Mouse (Mus musculus): Measurements from ENCODE around the gene Rtbdn. TPM values are rescaled to one million over a fixed set of nuclear protein-coding genes. Genes with fewer than 3 reads are reported as not detected.

Rtbdn gene
- polyA plus RNA-seq, 1 experiment from 2014 or later = 0.31 TPM

GRCm38 (mm10) chr8:84977435-84978247 lies 30.9 kb downstream of the Rtbdn start:
- Histone ChIP-seq H3K36me3 (0 out of 2 replicates have a peak, but pooled peaks cover 5% of the 10 kb centered on the region), H3K9me3 (no peaks in the 10 kb centered on the region), H3K27ac (peak overlapping the region; percentile 90), H3K9ac (peak overlapping the region; percentile 67), H3K4me3 (replicated peaks) (peak overlapping the region; percentile 58), H3K4me1 (replicated peaks) (peaks cover 61% of the 10 kb centered on the region), H3K27me3 (replicated peaks) (no peaks in the 10 kb centered on the region), H3K4me2 (replicated peaks) (peak overlapping the region; percentile 89)
- ATAC-seq = no peak
- under 1% methylated on average over 70 of the region's 70 CpGs for WGBS

- peak within 1 kb of the TSS; percentile 89 for H3K4me2 ChIP-seq (replicated peaks)
- ATAC-seq = peak; percentile 67
- H3K27me3 ChIP-seq (replicated peaks) = no peaks in the 10 kb centered on the region
- under 1% methylated on average over 63 of the region's 63 CpGs for WGBS
- 0 out of 2 replicates have a peak, but pooled peaks cover under 1% of the 10 kb centered on the region for H3K36me3 ChIP-seq
- peak within 1 kb of the TSS; percentile 58 for H3K4me3 ChIP-seq (replicated peaks)
- peak within 1 kb of the TSS; percentile 90 for H3K27ac ChIP-seq
- H3K9me3 ChIP-seq = no peaks in the 10 kb centered on the region
- peak within 1 kb of the TSS; percentile 67 for H3K9ac ChIP-seq
- H3K4me1 ChIP-seq (replicated peaks) = peaks cover 63% of the 10 kb centered on the region
These were observed 31.6 kb downstream of the Rtbdn start, which contains the start of gene Junb for GRCm38 (mm10) chr8:84978248-84978940. Gene Junb (minus strand): TSS chr8:84978718.

DNA sequence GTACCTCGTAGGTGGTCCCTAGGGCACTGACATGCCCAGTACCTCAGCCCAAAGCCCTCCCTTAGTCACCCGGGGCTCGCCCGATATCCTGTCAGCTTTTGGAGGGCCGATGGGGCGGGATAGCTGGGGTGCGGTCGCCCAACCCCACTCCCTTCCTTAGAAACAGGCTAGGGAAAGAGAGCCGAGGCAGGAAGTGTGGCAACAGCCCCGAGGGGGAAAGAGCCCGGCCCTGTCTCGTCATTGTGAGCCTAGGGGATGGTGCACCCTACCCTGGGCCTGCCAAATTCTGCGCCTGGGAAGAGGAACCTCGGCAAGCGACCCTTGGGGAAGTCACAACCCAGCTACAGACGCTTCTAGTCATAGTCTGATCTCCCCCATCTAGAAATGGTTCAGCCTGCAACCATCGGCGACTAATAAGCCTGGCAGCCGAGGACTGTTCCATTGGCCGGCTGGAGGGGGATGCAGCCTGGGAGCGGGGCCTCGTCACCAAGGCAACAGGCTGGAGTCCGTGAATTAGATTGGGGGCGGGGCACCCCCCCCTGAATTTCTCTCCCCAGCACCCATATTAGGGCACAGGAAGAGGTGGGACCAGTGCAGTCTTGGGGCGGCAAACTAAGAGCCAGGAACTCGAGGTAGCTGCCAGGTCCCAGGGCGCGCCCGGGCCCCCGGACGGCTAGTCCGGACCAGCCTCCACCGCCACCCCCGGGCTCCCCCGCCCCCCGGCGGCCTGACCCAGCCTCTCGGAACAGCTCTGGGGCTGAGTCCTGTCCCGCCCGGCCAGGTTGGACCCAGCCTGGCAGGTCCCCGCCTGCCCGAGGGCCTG lies 33.0 kb downstream of the Rtbdn start:
- Histone ChIP-seq H3K4me2 (replicated peaks) (peak overlapping the region; percentile 89), H3K27me3 (replicated peaks) (no peaks in the 10 kb centered on the region), H3K36me3 (no peaks in the 10 kb centered on the region), H3K27ac (peak overlapping the region; percentile 90), H3K4me3 (replicated peaks) (peak overlapping the region; percentile 37), H3K9ac (peak overlapping the region; percentile 43), H3K9me3 (no peaks in the 10 kb centered on the region), H3K4me1 (replicated peaks) (peaks cover 71% of the 10 kb centered on the region)
- WGBS = 3% methylated on average over 42 of the region's 42 CpGs
- peak; percentile 52 for ATAC-seq

DNA sequence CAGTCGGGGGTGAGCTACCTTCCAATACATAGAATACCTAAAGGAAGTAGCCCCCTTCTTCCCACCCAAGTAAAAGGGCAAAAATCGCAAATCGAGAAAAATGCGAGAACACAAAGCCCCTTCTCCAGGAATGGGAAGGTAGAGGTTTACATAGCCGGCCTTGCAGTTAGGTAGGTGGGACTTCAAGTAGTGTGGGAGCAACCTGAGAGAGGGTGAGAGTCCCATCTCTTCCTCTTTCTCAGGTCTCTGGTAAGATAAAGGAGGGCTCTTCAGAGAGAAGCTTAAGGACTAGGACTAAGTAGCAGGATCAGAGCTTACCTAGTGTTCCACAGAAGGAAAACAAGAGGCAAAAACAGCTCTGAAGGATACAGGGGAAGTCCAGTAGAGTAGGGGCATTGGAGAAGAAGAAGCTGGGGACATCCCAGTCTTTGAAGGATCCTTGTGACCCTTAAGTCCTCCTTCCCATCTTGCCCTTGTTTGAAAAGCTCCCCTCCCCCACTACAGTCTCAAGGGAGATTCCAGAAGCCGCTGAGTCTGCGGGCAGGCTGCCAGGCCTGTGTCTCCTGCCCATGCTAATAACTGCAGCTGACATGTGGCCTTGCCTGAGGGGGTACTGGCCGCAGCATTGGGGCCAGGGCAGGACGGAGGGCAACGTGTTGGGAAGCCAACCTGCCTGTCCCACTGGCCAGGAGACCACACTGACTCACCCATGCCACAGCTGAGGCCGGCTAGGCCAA lies 34.0 kb downstream of the Rtbdn start:
- peaks cover 79% of the 10 kb centered on the region for H3K4me1 ChIP-seq (replicated peaks)
- 0 out of 2 replicates have a peak overlapping the region, but pooled peaks have one; percentile 18 for H3K9ac ChIP-seq
- WGBS = 25% methylated on average over 11 of the region's 11 CpGs
- ATAC-seq = no peak
- peak overlapping the region; percentile 37; the same call in 1 of the 2 replicates for H3K4me3 ChIP-seq (replicated peaks)
- H3K4me2 ChIP-seq (replicated peaks) = peak overlapping the region; percentile 89
- no peaks in the 10 kb centered on the region for H3K36me3 ChIP-seq
- H3K27me3 ChIP-seq (replicated peaks) = no peaks in the 10 kb centered on the region
- no peaks in the 10 kb centered on the region for H3K9me3 ChIP-seq
- H3K27ac ChIP-seq = peak overlapping the region; percentile 90

DNA sequence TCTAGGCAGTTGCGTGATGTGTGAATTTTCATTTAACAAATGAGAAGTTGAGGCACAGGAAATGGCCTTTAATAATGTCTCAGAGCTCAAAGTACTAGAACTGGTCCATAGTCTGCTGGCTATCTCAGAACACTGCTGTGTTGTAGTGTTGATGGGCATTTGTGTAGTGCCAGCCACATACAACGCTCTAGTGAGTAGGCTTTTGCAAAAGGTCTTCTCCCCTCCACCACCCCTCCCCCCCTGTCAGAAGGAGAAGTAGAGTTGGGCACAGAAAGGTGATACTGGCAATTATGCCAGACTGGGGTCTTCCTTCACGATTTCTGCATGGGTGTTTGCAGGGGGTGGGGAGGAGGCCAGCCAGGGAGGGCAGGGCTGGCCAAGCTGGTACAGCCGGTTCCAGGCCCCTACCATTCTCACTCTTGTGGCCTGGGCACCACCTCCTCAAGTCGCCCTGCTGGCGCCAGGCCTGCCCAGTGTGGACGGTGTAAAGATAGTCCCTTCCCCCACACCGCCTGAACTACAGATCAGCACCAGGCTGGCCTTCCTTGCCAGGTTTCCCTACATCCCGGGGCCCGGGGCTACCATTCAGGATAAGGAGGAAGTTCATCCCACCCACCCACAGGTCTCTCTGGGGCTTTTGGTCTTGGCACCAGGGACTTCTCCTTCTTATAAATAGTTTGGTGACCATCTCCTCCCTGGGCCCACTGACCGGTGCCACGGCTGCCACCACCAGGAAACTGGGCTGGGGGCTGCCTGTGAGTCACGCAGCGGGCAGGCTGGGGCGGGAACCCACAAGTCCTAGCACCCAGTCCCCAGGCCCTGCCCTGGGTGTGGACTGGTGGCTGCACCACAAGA lies 35.1 kb downstream of the Rtbdn start:
- H3K4me3 ChIP-seq (replicated peaks) = no peak overlapping the region
- H3K27ac ChIP-seq = peak overlapping the region; percentile 90
- H3K9me3 ChIP-seq = no peaks in the 10 kb centered on the region
- H3K36me3 ChIP-seq = no peaks in the 10 kb centered on the region
- peaks cover 82% of the 10 kb centered on the region for H3K4me1 ChIP-seq (replicated peaks)
- 76% methylated on average over 15 of the region's 15 CpGs for WGBS
- H3K9ac ChIP-seq = 0 out of 2 replicates have a peak overlapping the region, but pooled peaks have one; percentile 11
- H3K27me3 ChIP-seq (replicated peaks) = no peaks in the 10 kb centered on the region
- 0 out of 2 replicates have a peak overlapping the region, but pooled peaks have one; percentile 9 for H3K4me2 ChIP-seq (replicated peaks)
- no peak for ATAC-seq

GRCm38 (mm10) chr8:84982499-84983011 lies 35.8 kb downstream of the Rtbdn start:
- 0 out of 2 replicates have a peak overlapping the region, but pooled peaks have one; percentile 9 for H3K4me2 ChIP-seq (replicated peaks)

GRCm38 (mm10) chr8:84984294-84985048 lies 37.7 kb downstream of the Rtbdn start:
- H3K36me3 ChIP-seq = no peaks in the 10 kb centered on the region
- ATAC-seq = no peak
- no peaks in the 10 kb centered on the region for H3K27me3 ChIP-seq (replicated peaks)
- H3K27ac ChIP-seq = peak overlapping the region; percentile 88
- peak overlapping the region; percentile 99 for H3K4me2 ChIP-seq (replicated peaks)
- peak overlapping the region; percentile 56 for H3K9ac ChIP-seq
- H3K9me3 ChIP-seq = no peaks in the 10 kb centered on the region
- peak overlapping the region; percentile 51 for H3K4me3 ChIP-seq (replicated peaks)
- peaks cover 66% of the 10 kb centered on the region for H3K4me1 ChIP-seq (replicated peaks)
- 4% methylated on average over 16 of the region's 16 CpGs for WGBS

More at GRCm38 (mm10) chr8:84982499-84983011, 35.8 kb downstream of the Rtbdn start:
- Histone ChIP-seq H3K27ac (0 out of 2 replicates have a peak overlapping the region, but pooled peaks have one; percentile 90), H3K4me3 (replicated peaks) (no peak overlapping the region), H3K4me1 (replicated peaks) (peaks cover 76% of the 10 kb centered on the region), H3K9me3 (no peaks in the 10 kb centered on the region), H3K36me3 (no peaks in the 10 kb centered on the region), H3K27me3 (replicated peaks) (no peaks in the 10 kb centered on the region), H3K9ac (no peak overlapping the region)
- ATAC-seq = no peak
- WGBS = 71% methylated on average over 3 of the region's 3 CpGs

- H3K4me2 ChIP-seq (replicated peaks) = peak overlapping the region; percentile 99
- H3K27ac ChIP-seq = peak overlapping the region; percentile 88
- H3K4me1 ChIP-seq (replicated peaks) = peaks cover 59% of the 10 kb centered on the region
- H3K9me3 ChIP-seq = no peaks in the 10 kb centered on the region
- H3K9ac ChIP-seq = peak overlapping the region; percentile 56
- no peak for ATAC-seq
- under 1% methylated on average over 23 of the region's 23 CpGs for WGBS
- no peaks in the 10 kb centered on the region for H3K27me3 ChIP-seq (replicated peaks)
- peak overlapping the region; percentile 51 for H3K4me3 ChIP-seq (replicated peaks)
- no peaks in the 10 kb centered on the region for H3K36me3 ChIP-seq
These were observed 38.4 kb downstream of the Rtbdn start for GRCm38 (mm10) chr8:84985049-84985683.

DNA sequence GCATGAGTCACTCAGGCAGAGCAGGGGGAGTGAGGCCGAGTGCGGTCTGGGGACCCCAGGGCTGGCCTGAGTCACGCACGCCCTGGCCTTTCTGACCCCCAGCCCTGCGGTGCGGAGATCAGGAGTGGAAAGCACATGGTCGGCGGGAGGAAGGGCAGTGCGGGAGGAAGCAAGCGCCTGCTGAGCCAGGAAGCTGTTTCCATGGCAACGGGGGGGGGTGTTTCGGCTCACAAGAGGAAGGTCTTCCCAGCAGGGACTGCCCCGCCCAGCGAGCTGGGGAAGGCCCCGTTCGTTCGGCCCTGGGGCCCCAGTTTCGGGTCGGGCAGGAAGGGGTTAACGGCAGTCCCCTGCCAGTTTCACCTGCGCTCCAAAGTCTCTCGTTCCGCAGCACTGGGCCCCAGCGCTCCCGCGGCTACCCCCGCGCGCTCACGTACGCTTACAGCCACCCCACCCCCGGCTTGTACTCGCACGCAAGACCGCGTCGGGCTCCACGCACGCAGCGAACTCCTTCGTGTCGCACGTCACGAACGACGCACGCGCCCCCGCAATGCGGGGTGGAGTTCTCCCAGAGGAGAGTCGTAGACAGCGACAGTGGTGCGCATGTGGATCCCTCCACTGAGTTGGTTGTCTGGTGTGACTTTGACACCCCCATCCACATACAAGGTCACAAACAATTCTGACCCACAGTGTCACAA lies 39.0 kb downstream of the Rtbdn start:
- Histone ChIP-seq H3K4me1 (replicated peaks) (peaks cover 54% of the 10 kb centered on the region), H3K27me3 (replicated peaks) (no peaks in the 10 kb centered on the region), H3K9me3 (no peaks in the 10 kb centered on the region), H3K36me3 (no peaks in the 10 kb centered on the region), H3K9ac (peak overlapping the region; percentile 56), H3K4me2 (replicated peaks) (peak overlapping the region; percentile 99), H3K27ac (peak overlapping the region; percentile 88), H3K4me3 (replicated peaks) (peak overlapping the region; percentile 51)
- WGBS = under 1% methylated on average over 53 of the region's 53 CpGs
- ATAC-seq = peak; percentile 50

Measured in intestine, embryonic 15.5 days (tissue).